Comparison of ENCODE assay signal across 8 mouse cellular contexts in the genomic region with DNA sequence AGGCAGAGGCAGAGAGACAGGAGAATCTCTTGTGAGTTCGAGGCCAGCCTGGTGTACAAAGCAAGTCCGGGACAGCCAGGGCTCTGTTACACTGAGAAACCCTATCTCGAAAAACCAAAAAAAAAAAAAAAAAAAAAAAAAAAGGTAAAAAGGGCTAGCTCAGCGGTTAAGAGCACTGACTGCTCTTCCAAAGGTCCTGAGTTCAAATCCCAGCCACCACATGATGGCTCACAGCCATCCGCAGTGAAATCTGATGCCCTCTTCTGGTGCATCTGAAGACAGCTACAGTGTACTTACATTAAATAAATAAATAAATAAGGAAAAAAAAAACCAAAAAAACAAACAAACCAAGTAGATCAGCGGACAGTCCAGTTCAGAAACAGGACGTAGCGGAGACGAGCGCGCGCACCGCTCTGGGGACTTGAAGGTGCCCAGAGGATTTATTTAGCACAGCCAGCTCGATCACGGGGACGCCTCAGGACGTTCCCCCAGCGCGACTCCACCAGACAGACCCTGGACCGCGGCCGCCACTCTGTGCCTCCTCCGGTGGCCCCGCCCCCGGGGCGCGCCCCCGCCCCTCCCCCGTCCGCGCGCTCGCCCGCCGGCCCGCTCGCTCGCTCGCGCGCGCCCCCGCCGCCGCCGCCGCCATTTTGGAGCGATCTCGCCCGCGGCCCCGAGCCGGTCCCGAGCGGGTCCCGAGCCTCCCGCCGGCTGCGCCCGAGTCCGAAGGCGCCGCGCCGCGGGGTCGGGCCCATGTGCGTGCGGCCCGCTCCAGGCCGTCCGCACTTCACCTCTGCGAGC. TPM values are rescaled to one million over a fixed set of nuclear protein-coding genes. Genes with fewer than 3 reads are reported as not detected.
DNase-seq lines count a peak whose midpoint lies in the region; ATAC-seq lines count a peak whose summit lies in the region.

TSS of gene Ppp6r2 (plus strand) at position 639 of the 801 bp plus-strand sequence.

- 3% methylated on average over 63 of the region's 73 CpGs for WGBS in intestine, embryonic 16.5 days

- no peaks in the 10 kb centered on the region for H3K36me3 ChIP-seq in intestine, embryonic 16.5 days (ENCODE audit: control insufficient read depth, insufficient read depth, low read length)

- no peaks in the 10 kb centered on the region for H3K27me3 ChIP-seq in intestine, embryonic 16.5 days (replicated peaks; ENCODE audit: control insufficient read depth, insufficient read depth, low read length)

- DNase-seq in adrenal gland, adult 8-10 months, result peak; percentile 76
- peak; percentile 89 for DNase-seq in embryo, embryonic 9.5 days (ENCODE audit: extremely low spot score)
- peak; percentile 82 to 88 for DNase-seq in gastrocnemius, postnatal 4 days (ENCODE audit: low spot score in 2 of 2)
- DNase-seq in left cerebral cortex, postnatal 25 days (ENCODE audit: low spot score in 2 of 2), result peak; percentile 71 to 77
- peak; percentile 80 for DNase-seq in mesoderm, embryonic 11.5 days (ENCODE audit: low read depth, low spot score)
- peak; percentile 79 for DNase-seq in right cerebral cortex, postnatal 25 days
- peak; percentile 59 to 70 for DNase-seq in urinary bladder, postnatal 36 days (ENCODE audit: low spot score in 2 of 2)

- peak within 1 kb of the TSS; percentile 98 for H3K4me3 ChIP-seq in intestine, embryonic 16.5 days (ENCODE audit: low read length)

- ATAC-seq in intestine, embryonic 16.5 days, result peak; percentile 81

- peak within 1 kb of the TSS; percentile 99 for H3K9ac ChIP-seq in intestine, embryonic 16.5 days (ENCODE audit: low read depth, low read length)

- H3K4me2 ChIP-seq in intestine, embryonic 16.5 days (ENCODE audit: low read depth, low read length), result peak within 1 kb of the TSS; percentile 91

- intact Hi-C loops in left cerebral cortex, postnatal 25 days (cut with DNase I), result loop anchor here (2.0 to 10.0 kb wide), 3 partner anchors 14 to 386 kb away; partner anchors contain the start of genes Dennd6b and Tubgcp6

- H3K27ac ChIP-seq in intestine, embryonic 16.5 days (ENCODE audit: low read length), result peak within 1 kb of the TSS; percentile 84

- no peaks in the 10 kb centered on the region for H3K9me3 ChIP-seq in intestine, embryonic 16.5 days (ENCODE audit: control insufficient read depth, low read length)

- H3K4me1 ChIP-seq in intestine, embryonic 16.5 days (ENCODE audit: control insufficient read depth, insufficient read depth, low read length), result peaks cover 11% of the 10 kb centered on the region

RNA-seq across cellular contexts. Expression of gene Ppp6r2, which starts in this region (rescaled TPM):
- 10 to 100 TPM; 46.8 to 89.2 (median 66.8) TPM for total RNA-seq in adrenal gland, adult 8-10 months (2022)
- total RNA-seq in gastrocnemius, postnatal 4 days (2021), result 10 to 100 TPM; 64.2 to 70.0 TPM
- 18.0 and 20.1 TPM in 2 replicates for polyA plus RNA-seq in intestine, embryonic 16.5 days (2015; fragmentation: Nextera tagmentation; extraction: Ambion mirVana)
- 100 to 1,000 TPM; 148 to 149 TPM for total RNA-seq in left cerebral cortex, postnatal 25 days (2021)

Comparison
In these comparisons a context has a peak if more than half of its experiments do, and no peak if none do; other contexts are left out.
1. Peak in every context shown above with its lines: DNase-seq, ATAC-seq, H3K4me3 ChIP-seq and H3K27ac ChIP-seq.